Comparison of ENCODE assay signal across 8 mouse cellular contexts in genomic region chr12:24709831-24710508, GRCm38 (mm10). TPM values are rescaled to one million over a fixed set of nuclear protein-coding genes. Genes with fewer than 3 reads are reported as not detected.
A peak's percentile ranks its signal among the peaks of the same experiment; 100 is the strongest.
DNase-seq lines count a peak whose midpoint lies in the region; TF ChIP-seq lines count a peak whose summit lies in the region.

No protein-coding gene starts in this region.

- H3K27ac ChIP-seq in hindbrain, embryonic 10.5 days: peak overlapping the region; percentile 99
- H3K27ac ChIP-seq in spleen, adult 2 months (ENCODE audit: insufficient read depth, low read length): no peak overlapping the region

- no peaks in the 10 kb centered on the region for H3K9me3 ChIP-seq in erythroblast, embryonic 14.5 days (ENCODE audit: control insufficient read depth, low read length)
- no peaks in the 10 kb centered on the region for H3K9me3 ChIP-seq in hindbrain, embryonic 10.5 days
- no peaks in the 10 kb centered on the region for H3K9me3 ChIP-seq in megakaryocyte, embryonic 14.5 days

- 44% methylated on average over 5 of the region's 5 CpGs for WGBS in hindbrain, embryonic 10.5 days
- 35% methylated on average over 5 of the region's 5 CpGs for WGBS in spleen, adult 2 months

- intact Hi-C loops in left cerebral cortex, postnatal 10 days (cut with DNase I): loop anchor here (2.0 to 5.0 kb wide), 2 partner anchors 122 to 239 kb away; partner anchors contain the start of gene Mboat2

- peak overlapping the region; percentile 100 for H3K4me3 ChIP-seq in erythroblast, embryonic 14.5 days (replicated peaks)
- peak overlapping the region; percentile 96 for H3K4me3 ChIP-seq in hindbrain, embryonic 10.5 days
- H3K4me3 ChIP-seq in megakaryocyte, embryonic 14.5 days (replicated peaks): peak overlapping the region; percentile 99
- H3K4me3 ChIP-seq in spleen, adult 2 months (ENCODE audit: extremely low read depth, insufficient read depth, insufficient read length): no peak overlapping the region

- H3K36me3 ChIP-seq in erythroblast, embryonic 14.5 days (ENCODE audit: control insufficient read depth): peaks cover 80% of the 10 kb centered on the region
- H3K36me3 ChIP-seq in hindbrain, embryonic 10.5 days: peaks cover 61% of the 10 kb centered on the region
- peaks cover 39% of the 10 kb centered on the region for H3K36me3 ChIP-seq in megakaryocyte, embryonic 14.5 days (replicated peaks; ENCODE audit: low read length)
- no peaks in the 10 kb centered on the region for H3K36me3 ChIP-seq in spleen, adult 2 months (ENCODE audit: control insufficient read depth, insufficient read depth, low read length)

- peak; percentile 70 for DNase-seq in layer of hippocampus, adult 11-12 months (ENCODE audit: low spot score)
- DNase-seq in layer of hippocampus, postnatal 25 days (ENCODE audit: extremely low spot score in 1 of 2, low spot score in 1 of 2): no peak
- peak; percentile 27 for DNase-seq in adrenal gland, postnatal 25 days
- DNase-seq in hindbrain, embryonic 10.5 days (ENCODE audit: low spot score): peak; percentile 68
- peak; percentile 59 to 86 for DNase-seq in left cerebral cortex, postnatal 10 days (ENCODE audit: extremely low spot score in 1 of 2, low spot score in 2 of 2)
- DNase-seq in spleen, adult 2 months (ENCODE audit: low read depth in 1 of 2, low spot score in 2 of 2): peak; percentile 14 to 69

- H3K27me3 ChIP-seq in erythroblast, embryonic 14.5 days (ENCODE audit: control insufficient read depth): no peaks in the 10 kb centered on the region
- H3K27me3 ChIP-seq in hindbrain, embryonic 10.5 days (ENCODE audit: insufficient read depth, poor library complexity, severe bottlenecking): no peaks in the 10 kb centered on the region
- no peaks in the 10 kb centered on the region for H3K27me3 ChIP-seq in megakaryocyte, embryonic 14.5 days (replicated peaks)
- 0 out of 2 replicates have a peak, but pooled peaks cover 2% of the 10 kb centered on the region for H3K27me3 ChIP-seq in spleen, adult 2 months (ENCODE audit: control insufficient read depth, insufficient read depth, low read length)

- TF ChIP-seq POLR2A in spleen, adult 2 months (IDR thresholded peaks at IDR 0.05; ENCODE audit: low read depth, low read length): no peak

- no peak for TF ChIP-seq CTCF in spleen, adult 2 months (IDR thresholded peaks at IDR 0.05; ENCODE audit: extremely low read depth, insufficient read depth, insufficient read length, insufficient replicate concordance)

- peaks cover 57% of the 10 kb centered on the region for H3K4me1 ChIP-seq in erythroblast, embryonic 14.5 days (ENCODE audit: control insufficient read depth)
- peaks cover 53% of the 10 kb centered on the region for H3K4me1 ChIP-seq in hindbrain, embryonic 10.5 days (replicated peaks)
- peaks cover 62% of the 10 kb centered on the region for H3K4me1 ChIP-seq in megakaryocyte, embryonic 14.5 days
- H3K4me1 ChIP-seq in spleen, adult 2 months (ENCODE audit: control insufficient read depth, insufficient read depth, insufficient read length): peaks cover 13% of the 10 kb centered on the region

RNA-seq across cellular contexts. Expression of gene Rrm2, which starts 1.9 kb away (rescaled TPM):
- total RNA-seq in layer of hippocampus, postnatal 25 days (2021): 1 to 10 TPM; 2.6 to 3.5 TPM
- total RNA-seq in adrenal gland, postnatal 25 days (2021): 26.7 and 30.0 TPM in 2 replicates
- 77.0 and 84.2 TPM in 2 replicates for polyA plus RNA-seq in erythroblast, embryonic 14.5 days (2012)
- 552 and 686 TPM in 2 replicates for polyA plus RNA-seq in hindbrain, embryonic 10.5 days (2016; fragmentation: Nextera tagmentation; extraction: Ambion mirVana)
- 1 to 10 TPM; 8.8 to 9.6 TPM for total RNA-seq in left cerebral cortex, postnatal 10 days (2021)
- polyA plus RNA-seq in megakaryocyte, embryonic 14.5 days (2012; ENCODE audit: insufficient read depth, low replicate concordance): 40.1 and 47.8 TPM in 2 replicates
- 12.7 and 23.1 TPM in 2 replicates for polyA plus RNA-seq in spleen, adult 2 months (2012; rRNA removed)

RNA-seq across cellular contexts. Expression of gene Cys1, which starts 28.4 kb away (rescaled TPM):
- 10 to 100 TPM; 20.6 to 25.0 TPM for total RNA-seq in layer of hippocampus, postnatal 25 days (2021)
- total RNA-seq in adrenal gland, postnatal 25 days (2021): 2.5 and 5.0 TPM in 2 replicates
- polyA plus RNA-seq in erythroblast, embryonic 14.5 days (2012): not detected in 2 replicates
- polyA plus RNA-seq in hindbrain, embryonic 10.5 days (2016; fragmentation: Nextera tagmentation; extraction: Ambion mirVana): 0.34 and 0.55 TPM in 2 replicates
- total RNA-seq in left cerebral cortex, postnatal 10 days (2021): 10 to 100 TPM in 1 of 2 experiments, 1 to 10 TPM in 1; 9.3 to 10.7 TPM
- not detected in 2 replicates for polyA plus RNA-seq in megakaryocyte, embryonic 14.5 days (2012; ENCODE audit: insufficient read depth, low replicate concordance)
- 2.2 and 2.7 TPM in 2 replicates for polyA plus RNA-seq in spleen, adult 2 months (2012; rRNA removed)

RNA-seq across cellular contexts. Expression of gene Klf11, which starts 58.9 kb away (rescaled TPM):
- 1 to 10 TPM; 3.6 to 4.2 TPM for total RNA-seq in layer of hippocampus, postnatal 25 days (2021)
- 9.8 and 14.8 TPM in 2 replicates for total RNA-seq in adrenal gland, postnatal 25 days (2021)
- polyA plus RNA-seq in erythroblast, embryonic 14.5 days (2012): 13.4 and 13.7 TPM in 2 replicates
- polyA plus RNA-seq in hindbrain, embryonic 10.5 days (2016; fragmentation: Nextera tagmentation; extraction: Ambion mirVana): 13.2 and 14.0 TPM in 2 replicates
- total RNA-seq in left cerebral cortex, postnatal 10 days (2021): 1 to 10 TPM; 8.3 to 9.0 TPM
- 0.80 and 3.6 TPM in 2 replicates for polyA plus RNA-seq in megakaryocyte, embryonic 14.5 days (2012; ENCODE audit: insufficient read depth, low replicate concordance)
- polyA plus RNA-seq in spleen, adult 2 months (2012; rRNA removed): 8.2 and 15.3 TPM in 2 replicates

Comparison
In these comparisons a context has a peak if more than half of its experiments do, and no peak if none do; other contexts are left out.
1. DNase-seq: peak in layer of hippocampus, adult 11-12 months (single experiment), adrenal gland, postnatal 25 days (single experiment), hindbrain, embryonic 10.5 days (single experiment), left cerebral cortex, postnatal 10 days (2 of 2) and spleen, adult 2 months (2 of 2); none in layer of hippocampus, postnatal 25 days (0 of 2).